Mouse (Mus musculus): ENCODE data around the gene Gramd1c. TPM values are rescaled to one million over a fixed set of nuclear protein-coding genes. Genes with fewer than 3 reads are reported as not detected.

The Gramd1c gene
- total and polyA plus RNA-seq, 3 experiments, result 1.5 to 3.9 (median 3.5) TPM

DNA sequence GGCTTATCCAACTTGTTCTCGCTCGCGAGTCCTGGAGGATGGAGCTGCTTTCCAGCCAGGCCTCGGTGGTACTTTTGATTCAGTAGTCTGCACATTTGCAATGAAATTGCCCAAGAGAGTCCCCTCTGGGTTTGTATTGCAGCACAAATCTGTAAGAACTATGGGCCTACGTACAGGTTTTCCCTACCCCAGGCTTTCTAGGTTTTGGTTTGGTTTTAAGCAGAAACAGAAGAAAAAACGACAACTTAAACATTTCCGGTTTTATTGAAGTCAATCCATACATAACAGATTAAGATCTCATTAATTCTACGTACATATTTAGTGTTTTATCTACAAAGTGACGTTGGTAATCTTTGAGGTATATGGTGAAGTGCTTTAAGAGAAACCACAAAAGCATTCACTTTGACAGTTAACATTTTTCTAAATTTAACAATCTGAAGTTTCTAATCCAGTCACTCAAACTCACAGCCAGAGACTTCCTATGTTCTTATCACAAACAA lies 83.0 kb downstream of the Gramd1c start:
- DNase-seq (ENCODE audit: extremely low read depth), result no peak
- Histone ChIP-seq H3K9me3 (replicated peaks; ENCODE audit: low read length) (no peaks in the 10 kb centered on the region), H3K4me2 (ENCODE audit: insufficient read depth, low read depth, poor library complexity, severe bottlenecking) (peak overlapping the region; percentile 75), H3K27ac (ENCODE audit: insufficient read depth, low read depth) (no peak overlapping the region), H3K4me3 (replicated peaks in 1 of 3; ENCODE audit: low read depth in 2 of 3, low read length in 2 of 3, poor library complexity in 1 of 3) (peak overlapping the region in 2 of 3 experiments; percentile 56 to 78), H3K79me2 (replicated peaks; ENCODE audit: control insufficient read depth, extremely low read depth, insufficient read depth, poor library complexity, severe bottlenecking) (no peaks in the 10 kb centered on the region), H3K27me3 (replicated peaks) (peaks cover 11% of the 10 kb centered on the region), H3K36me3 (replicated peaks in 1 of 2; ENCODE audit: control insufficient read depth in 1 of 2, insufficient read depth in 1 of 2, low read length in 1 of 2) (no peaks in the 10 kb centered on the region), H3K9ac (ENCODE audit: insufficient read depth, low read depth) (peak overlapping the region; percentile 14; the same call in 1 of the 2 replicates), H3K4me1 (ENCODE audit: control insufficient read depth in 1 of 2, insufficient read depth in 2 of 2) (peaks cover 0 to 7% of the 10 kb centered on the region in 2 experiments; a peak in 1 of 4 replicates)
- dilution Hi-C loops (cut with MboI; ENCODE audit: extremely low pct_ligation_motif_present, extremely low pct_unique_long_range_greater_than_20kb, low sequenced_read_pairs) (no loop called here), in situ Hi-C loops (cut with MboI; ENCODE audit: low pct_ligation_motif_present, low pct_unique_long_range_greater_than_20kb, low sequenced_read_pairs) (no loop called here)
- TF ChIP-seq NRF1 (IDR thresholded peaks at IDR 0.05; ENCODE audit: low read depth, low read length) (no peak), POLR2A (IDR thresholded peaks at IDR 0.05; ENCODE audit: low read depth, low read length) (no peak), ZMIZ1 (IDR thresholded peaks at IDR 0.05; ENCODE audit: low read depth, low read length) (no peak)

DNA sequence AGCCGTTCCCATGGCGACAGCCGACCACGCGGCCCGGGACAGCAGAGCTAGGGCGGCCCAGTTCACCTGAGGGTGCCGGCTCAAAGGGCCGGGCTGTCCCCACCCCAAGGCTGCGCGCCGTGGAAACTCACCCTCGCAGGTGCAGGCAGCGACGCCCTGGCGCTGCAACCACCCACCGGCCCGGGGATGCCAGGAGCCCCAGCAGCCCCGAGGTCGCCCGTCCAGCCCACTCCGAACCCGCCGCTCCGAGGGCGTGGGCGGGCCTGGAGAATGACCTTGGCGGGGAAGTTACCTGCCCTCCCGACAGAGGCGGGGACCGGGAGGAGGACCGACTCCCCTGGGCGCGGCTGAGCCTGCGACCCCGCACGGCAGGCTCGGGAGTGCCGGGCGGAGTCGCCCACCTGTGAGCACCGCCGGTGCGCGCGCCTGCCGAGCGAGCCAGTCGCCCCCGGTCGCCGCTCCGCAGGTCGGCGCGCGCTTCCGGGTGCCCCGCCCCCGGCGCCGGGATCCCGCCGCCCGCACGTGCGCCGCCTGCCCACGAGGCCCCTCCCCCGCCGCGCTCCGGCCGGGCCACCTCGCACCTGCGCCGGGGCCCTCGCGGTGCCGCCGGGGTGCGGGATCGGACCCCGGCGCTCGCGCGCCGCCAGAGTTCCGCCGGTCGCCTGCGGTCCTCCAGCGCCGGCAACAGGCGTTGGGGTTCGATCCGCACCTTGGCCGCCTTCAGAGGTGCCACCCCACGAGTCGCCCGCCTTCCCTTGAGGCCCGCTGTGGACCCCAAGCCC lies 83.6 kb downstream of the Gramd1c start, which contains the start of gene Zdhhc23:
TSS of gene Zdhhc23 (minus strand) at position 464 of the 782 bp plus-strand sequence.
- no peak for DNase-seq (ENCODE audit: extremely low read depth)
- in situ Hi-C loops (cut with MboI; ENCODE audit: low pct_ligation_motif_present, low pct_unique_long_range_greater_than_20kb, low sequenced_read_pairs), result no loop called here
- Histone ChIP-seq H3K79me2 (replicated peaks; ENCODE audit: control insufficient read depth, extremely low read depth, insufficient read depth, poor library complexity, severe bottlenecking) (no peaks in the 10 kb centered on the region), H3K27me3 (replicated peaks) (peaks cover 11% of the 10 kb centered on the region), H3K4me1 (ENCODE audit: control insufficient read depth in 1 of 2, insufficient read depth in 2 of 2) (peaks cover 0 to 7% of the 10 kb centered on the region in 2 experiments; a peak in 1 of 4 replicates), H3K4me3 (replicated peaks in 1 of 3; ENCODE audit: low read depth in 2 of 3, low read length in 2 of 3, poor library complexity in 1 of 3) (peak within 1 kb of the TSS; percentile 29 to 78 (median 56)), H3K36me3 (replicated peaks in 1 of 2; ENCODE audit: control insufficient read depth in 1 of 2, insufficient read depth in 1 of 2, low read length in 1 of 2) (no peaks in the 10 kb centered on the region), H3K9me3 (replicated peaks; ENCODE audit: low read length) (no peaks in the 10 kb centered on the region), H3K4me2 (ENCODE audit: insufficient read depth, low read depth, poor library complexity, severe bottlenecking) (peak within 1 kb of the TSS; percentile 75), H3K27ac (ENCODE audit: insufficient read depth, low read depth) (no peak within 1 kb of the TSS), H3K9ac (ENCODE audit: insufficient read depth, low read depth) (peak within 1 kb of the TSS; percentile 14; the same call in 1 of the 2 replicates)
- peak; percentile 87 for TF ChIP-seq BHLHE40 (IDR thresholded peaks at IDR 0.05; ENCODE audit: low read depth, low read length)
- peak; percentile 29; the same call in 1 of the 2 replicates for TF ChIP-seq POLR2A (IDR thresholded peaks at IDR 0.05; ENCODE audit: low read depth, low read length)
- TF ChIP-seq MXI1 (IDR thresholded peaks at IDR 0.05; ENCODE audit: low read depth, low read length), result peak; percentile 71; the same call in 1 of the 2 replicates
- no peak for TF ChIP-seq RCOR1 (conservative IDR thresholded peaks at IDR 0.05; ENCODE audit: low read depth, low read length)
- TF ChIP-seq ELF1 (IDR thresholded peaks at IDR 0.05; ENCODE audit: low read depth, low read length), result peak; percentile 81
- TF ChIP-seq TCF12 (IDR thresholded peaks at IDR 0.05; ENCODE audit: low read depth, low read length), result peak; percentile 20; the same call in 1 of the 2 replicates
- TF ChIP-seq NRF1 (IDR thresholded peaks at IDR 0.05; ENCODE audit: low read depth, low read length), result peak; percentile 66
- TF ChIP-seq MEF2A (IDR thresholded peaks at IDR 0.05; ENCODE audit: borderline replicate concordance, low read depth, low read length), result no peak; the same call in 1 of the 2 replicates
- TF ChIP-seq NELFE (IDR thresholded peaks at IDR 0.05; ENCODE audit: low read depth, low read length), result no peak
- 0 out of 2 replicates have a peak, but pooled peaks have one; percentile 54 for TF ChIP-seq SIN3A (IDR thresholded peaks at IDR 0.05; ENCODE audit: low read length)
- TF ChIP-seq POLR2AphosphoS2 (IDR thresholded peaks at IDR 0.05; ENCODE audit: low read depth, low read length), result no peak
- peak; percentile 70 for TF ChIP-seq UBTF (IDR thresholded peaks at IDR 0.05; ENCODE audit: low read depth, low read length)
- dilution Hi-C loops (cut with MboI; ENCODE audit: extremely low pct_ligation_motif_present, extremely low pct_unique_long_range_greater_than_20kb, low sequenced_read_pairs), result no loop called here

Data from CH12.LX (cell line).